Mouse (Mus musculus) embryonic fibroblast, embryonic 13.5 days (primary cell): ENCODE results near the gene Gm20388. TPM values are rescaled to one million over a fixed set of nuclear protein-coding genes. Genes with fewer than 3 reads are reported as not detected.

ENCODE experiments used
- H3K27ac ChIP-seq: 2 replicates; pipeline ENCODE4 v1.5.1; 2012; ENCODE audit warnings: low read length, control low read depth, inconsistent platforms; ENCODE audit not compliant: insufficient read depth
- H3K4me1 ChIP-seq: 2 replicates; pipeline ENCODE4 v1.6.1; 2011; ENCODE audit warnings: low read length; ENCODE audit not compliant: control insufficient read depth, insufficient read depth
- H3K4me3 ChIP-seq: 2 replicates; pipeline ENCODE4 v1.5.1; 2011; ENCODE audit warnings: mild to moderate bottlenecking, control low read depth, low read length; ENCODE audit not compliant: insufficient read depth
- CTCF ChIP-seq: IDR thresholded peaks from 2 replicates; pipeline ENCODE4 v1.5.1; 2011; ENCODE audit warnings: mild to moderate bottlenecking, control low read depth, low read length, moderate library complexity, borderline replicate concordance; ENCODE audit not compliant: insufficient read depth
- POLR2A ChIP-seq: IDR thresholded peaks from 2 replicates; pipeline ENCODE4 v1.6.1; 2011; ENCODE audit warnings: low read depth, mild to moderate bottlenecking, control low read depth, low read length, moderate library complexity
- polyA plus RNA-seq: library from polyadenylated mRNA; stranded (reverse); fragments of >200 nt; gene quantifications from 2 replicates; pipeline ENCODE4 v1.2.4, GENCODE M21; 2011; ENCODE audit warnings: low read depth; ENCODE audit not compliant: missing spikeins, insufficient read length

Gene Gm20388
- polyA plus RNA-seq, 1 experiment, result 82.8 TPM

- TF ChIP-seq POLR2A, result no peak
- TF ChIP-seq CTCF, result 0 out of 2 replicates have a peak, but pooled peaks have one; percentile 17
- H3K4me3 ChIP-seq, result no peak overlapping the region
- H3K4me1 ChIP-seq, result peaks cover 5% of the 10 kb centered on the region
- H3K27ac ChIP-seq, result no peak overlapping the region
Observed at GRCm38 (mm10) chr8:123892586-123893155, 3982.0 kb downstream of the Gm20388 start.

DNA sequence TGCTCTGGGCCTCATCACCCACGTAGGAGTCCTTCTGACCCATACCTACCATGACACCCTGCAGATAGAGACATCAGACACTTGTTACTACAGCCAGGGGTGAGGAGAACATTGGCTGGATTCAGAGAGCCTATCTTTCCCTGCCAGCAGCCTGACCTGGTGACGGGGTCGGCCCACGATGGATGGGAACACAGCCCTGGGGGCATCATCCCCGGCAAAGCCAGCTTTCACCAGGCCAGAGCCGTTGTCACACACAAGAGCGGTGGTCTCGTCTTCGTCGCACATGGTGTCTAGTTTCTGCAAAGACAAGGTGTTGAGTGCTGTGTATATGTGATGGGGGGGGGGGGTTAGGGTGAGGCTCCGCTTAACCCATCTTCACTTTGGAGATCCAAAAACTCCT, 3982.8 kb downstream of the Gm20388 start:
- no peak overlapping the region for H3K4me3 ChIP-seq
- peaks cover 2% of the 10 kb centered on the region for H3K4me1 ChIP-seq
- TF ChIP-seq CTCF, result no peak
- no peak for TF ChIP-seq POLR2A
- H3K27ac ChIP-seq, result no peak overlapping the region

DNA sequence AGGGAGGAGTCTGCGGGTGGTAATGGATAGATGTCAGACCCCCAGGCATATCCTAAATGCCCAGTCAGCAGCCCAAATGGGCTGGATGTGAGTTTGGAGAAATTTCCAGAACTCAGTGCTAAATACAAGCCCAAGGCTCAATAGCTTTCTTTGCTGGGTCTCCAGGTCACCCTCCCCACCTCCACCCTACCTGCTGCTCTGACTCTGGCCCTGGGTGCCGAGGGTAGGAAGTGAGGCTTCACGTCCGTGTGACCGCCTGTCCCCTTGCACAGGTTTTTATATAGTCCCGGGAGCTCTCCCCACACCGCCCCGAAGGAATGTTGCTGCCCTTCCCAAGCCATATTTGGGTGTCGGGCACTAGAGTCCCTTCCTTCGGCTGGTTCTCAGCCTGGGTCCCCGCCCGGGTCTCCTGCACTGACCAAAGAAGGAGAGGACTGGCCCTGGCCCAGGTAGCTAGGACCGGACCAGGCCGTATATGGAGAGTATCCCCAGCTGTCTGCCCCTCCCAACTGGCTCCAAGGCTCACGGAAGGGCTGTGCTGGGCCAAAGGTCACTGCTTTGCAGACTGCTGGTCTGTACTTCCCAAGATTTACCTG, 3984.0 kb downstream of the Gm20388 start, which contains the start of gene Acta1:
Gene Acta1 (minus strand): TSS at position 250 of the 596 bp plus-strand sequence.
- H3K27ac ChIP-seq, result no peak within 1 kb of the TSS
- H3K4me3 ChIP-seq, result no peak within 1 kb of the TSS
- H3K4me1 ChIP-seq, result no peaks in the 10 kb centered on the region; the same call in 1 of the 2 replicates
- TF ChIP-seq CTCF (no peak), POLR2A (no peak; the same call in 1 of the 2 replicates)

DNA sequence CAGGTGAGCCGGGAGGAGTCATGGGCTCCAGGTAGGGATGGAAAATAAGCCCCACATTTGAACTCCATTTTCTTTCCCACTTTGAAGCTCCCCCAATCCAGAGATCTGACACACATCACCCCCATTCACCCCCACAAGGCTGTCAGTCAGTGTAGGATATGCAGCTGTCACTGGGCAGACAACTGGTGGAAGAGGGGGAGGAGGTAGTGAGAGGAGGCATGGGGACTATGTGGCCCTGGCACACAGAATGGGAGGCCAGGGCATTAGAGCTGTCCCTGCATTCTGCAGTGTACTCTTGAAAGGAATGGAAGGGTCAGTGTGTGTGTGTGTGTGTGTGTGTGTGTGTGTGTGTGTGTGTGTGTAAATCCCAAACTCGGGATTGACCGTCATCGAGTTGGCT, 3984.6 kb downstream of the Gm20388 start:
- no peak overlapping the region for H3K27ac ChIP-seq
- TF ChIP-seq CTCF (no peak), POLR2A (no peak)
- no peak overlapping the region for H3K4me3 ChIP-seq
- H3K4me1 ChIP-seq, result no peaks in the 10 kb centered on the region; the same call in 1 of the 2 replicates

DNA sequence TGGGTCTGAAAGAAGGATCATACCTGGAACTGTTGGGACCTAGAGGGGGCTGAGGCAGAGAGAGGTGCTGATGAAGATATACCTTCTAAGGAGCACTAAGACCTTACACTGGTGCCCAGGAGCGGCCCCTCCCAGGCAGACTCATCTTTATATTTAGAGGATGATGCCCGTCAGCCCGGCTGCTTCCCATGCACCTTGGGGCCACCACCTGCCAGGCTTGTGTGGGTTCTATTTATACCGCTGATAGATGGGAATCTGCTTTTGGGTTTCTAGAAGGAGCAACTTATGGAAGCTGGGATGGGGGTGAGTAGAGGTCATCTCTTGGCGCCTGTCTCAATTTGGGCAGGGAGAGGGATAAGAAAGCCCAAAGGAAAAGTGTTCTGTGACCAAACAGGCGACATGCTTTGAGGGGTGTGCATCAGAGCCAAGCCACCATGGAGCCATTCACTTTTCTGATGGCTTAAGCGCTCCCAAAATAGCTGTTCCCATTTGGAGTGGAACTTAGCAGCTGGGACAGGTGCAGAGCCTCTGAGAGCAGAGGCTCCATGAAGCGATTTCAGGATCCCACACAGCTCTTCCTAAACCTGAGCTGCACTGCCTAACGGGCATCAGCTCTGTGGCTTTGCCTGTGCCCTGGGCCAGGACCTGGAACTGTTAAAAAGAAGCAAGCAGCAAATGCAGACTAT, 3985.2 kb downstream of the Gm20388 start:
- H3K27ac ChIP-seq, result no peak overlapping the region
- H3K4me1 ChIP-seq, result no peaks in the 10 kb centered on the region; the same call in 1 of the 2 replicates
- TF ChIP-seq POLR2A (no peak), CTCF (no peak)
- H3K4me3 ChIP-seq, result no peak overlapping the region

DNA sequence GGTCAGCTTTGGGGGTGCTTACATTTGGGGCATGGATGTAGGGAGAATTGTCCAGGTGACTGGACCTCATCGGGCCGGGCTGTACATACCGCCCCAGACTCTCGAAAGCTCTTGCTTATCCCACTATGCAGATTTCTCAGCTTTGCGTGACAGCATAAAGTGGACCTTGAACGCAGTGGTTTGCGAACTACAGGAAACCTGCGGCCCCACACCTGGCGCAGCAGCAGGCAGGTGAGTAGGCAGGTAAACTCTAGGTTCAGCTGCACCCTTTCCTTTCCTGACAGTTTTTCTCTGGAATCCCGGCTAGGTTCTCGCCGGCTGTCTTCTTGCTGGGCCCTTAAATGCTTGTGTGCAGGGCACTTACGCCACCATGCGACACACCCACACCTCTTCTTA, 3985.7 kb downstream of the Gm20388 start:
- TF ChIP-seq CTCF (no peak), POLR2A (no peak)
- Histone ChIP-seq H3K27ac (no peak overlapping the region), H3K4me1 (no peaks in the 10 kb centered on the region; the same call in 1 of the 2 replicates), H3K4me3 (no peak overlapping the region)

DNA sequence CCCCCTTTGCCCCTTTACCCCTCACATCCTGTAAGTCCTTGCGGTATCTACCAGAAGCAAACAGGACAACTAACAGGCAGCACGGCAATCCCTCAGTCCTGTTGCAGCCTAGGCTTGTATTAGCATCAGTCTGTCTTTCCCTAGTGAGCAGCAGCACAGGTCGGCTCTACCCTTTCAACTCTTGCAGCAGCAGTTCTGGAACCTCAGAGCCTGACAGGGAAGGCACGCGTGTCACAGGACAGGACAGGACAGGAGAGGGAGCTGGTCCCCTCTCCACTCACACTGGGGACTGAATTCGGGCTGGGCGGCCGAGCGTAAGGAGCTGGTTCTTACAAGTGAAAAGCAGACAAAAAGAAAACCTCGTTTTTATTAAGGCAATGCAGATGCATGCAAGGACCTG, 3986.1 kb downstream of the Gm20388 start:
- TF ChIP-seq POLR2A (no peak), CTCF (no peak)
- H3K4me3 ChIP-seq, result no peak overlapping the region
- no peaks in the 10 kb centered on the region for H3K4me1 ChIP-seq
- H3K27ac ChIP-seq, result no peak overlapping the region

DNA sequence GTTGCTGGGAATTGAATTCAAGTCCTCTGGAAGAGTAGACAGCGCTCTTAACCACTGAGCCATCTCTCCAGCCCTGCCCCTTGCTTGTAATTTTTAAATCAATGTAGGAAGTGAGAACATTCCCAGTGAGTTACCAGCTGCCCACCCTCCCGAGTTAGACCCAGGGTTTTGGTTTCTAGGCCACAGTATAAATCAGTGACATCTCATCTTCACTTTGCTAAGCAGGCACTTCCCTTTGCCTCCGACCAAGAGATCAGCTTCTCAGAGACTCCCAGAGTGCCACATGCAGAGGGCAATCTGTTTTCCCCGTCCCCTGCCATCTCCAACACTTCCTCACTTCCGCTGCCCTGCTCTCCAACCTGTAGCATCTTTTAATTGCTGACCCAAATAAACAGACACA, 3987.9 kb downstream of the Gm20388 start:
- H3K4me1 ChIP-seq, result no peaks in the 10 kb centered on the region
- TF ChIP-seq POLR2A (no peak), CTCF (no peak)
- no peak overlapping the region for H3K4me3 ChIP-seq
- H3K27ac ChIP-seq, result no peak overlapping the region

DNA sequence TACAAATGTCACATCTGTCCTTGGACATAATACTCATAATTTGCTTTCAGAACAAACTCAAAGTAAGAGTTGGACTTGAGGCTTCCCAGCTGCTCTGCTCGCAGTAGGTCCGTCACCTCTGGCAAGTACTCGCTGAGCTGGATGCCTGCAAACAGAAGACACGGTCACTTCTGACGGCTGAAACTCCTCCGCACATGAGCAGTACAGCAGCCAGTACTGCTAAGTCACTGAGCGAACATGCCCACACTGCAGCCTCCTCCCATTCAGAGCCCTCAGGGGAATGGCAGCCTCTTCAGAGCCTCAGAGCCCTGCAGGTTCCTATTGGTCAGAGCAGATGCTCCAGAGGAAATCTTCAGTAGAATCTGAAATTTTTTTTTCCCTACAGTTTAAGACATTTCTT, 3988.7 kb downstream of the Gm20388 start:
- no peak overlapping the region for H3K4me3 ChIP-seq
- no peak overlapping the region for H3K27ac ChIP-seq
- H3K4me1 ChIP-seq, result no peaks in the 10 kb centered on the region
- TF ChIP-seq POLR2A (no peak), CTCF (no peak)

- Histone ChIP-seq H3K4me3 (no peak overlapping the region), H3K4me1 (no peaks in the 10 kb centered on the region), H3K27ac (no peak overlapping the region)
- TF ChIP-seq CTCF (no peak), POLR2A (no peak)
Observed at GRCm38 (mm10) chr8:123902653-123903052, 3992.0 kb downstream of the Gm20388 start.
